Mouse (Mus musculus) heart, embryonic 14.5 days (tissue): ENCODE results near the gene Tlx1. TPM values are rescaled to one million over a fixed set of nuclear protein-coding genes. Genes with fewer than 3 reads are reported as not detected.

ENCODE experiments used
- ATAC-seq: fragments of 200-750 bp; cut with Nextera tagmentation; 2 replicates; pipeline ENCODE4 v1.8.0; 2017; ENCODE audit warnings: low read depth, moderate TSS enrichment; ENCODE audit not compliant: insufficient number of reproducible peaks, insufficient read depth, low FRiP score
- H3K27ac ChIP-seq, 2 experiments: fragments of 200-500 bp in 1 of 2; fragments of 300-500 bp in 1 of 2; sonication (generic) in 1 of 2; replicated peaks in 1 of 2; 2 replicates each; pipeline ENCODE4 v1.5.1; 2012 to 2014; ENCODE audit warnings: low read depth in 2 of 2, low read length in 2 of 2, control low read depth in 1 of 2, mild to moderate bottlenecking in 1 of 2, mixed read lengths in 1 of 2; ENCODE audit not compliant: control insufficient read depth in 1 of 2, insufficient read depth in 1 of 2
- H3K27me3 ChIP-seq: fragments of 300-500 bp; sonication (generic); 2 replicates; pipeline ENCODE4 v1.6.1; 2014; ENCODE audit warnings: mild to moderate bottlenecking, low read length, control low read depth; ENCODE audit not compliant: control insufficient read depth, insufficient read depth
- H3K36me3 ChIP-seq: fragments of 300-500 bp; sonication (generic); 2 replicates; pipeline ENCODE4 v1.6.1; 2014; ENCODE audit warnings: mild to moderate bottlenecking, control low read depth, low read length, mixed read lengths; ENCODE audit not compliant: control insufficient read depth, insufficient read depth
- H3K4me1 ChIP-seq, 2 experiments: fragments of 200-500 bp in 1 of 2; fragments of 300-500 bp in 1 of 2; sonication (generic) in 1 of 2; 2 replicates each; pipeline ENCODE4 v1.6.1; 2012 to 2014; ENCODE audit warnings: low read length in 2 of 2, control low read depth in 1 of 2, mixed read lengths in 1 of 2; ENCODE audit not compliant: control insufficient read depth in 2 of 2, insufficient read depth in 2 of 2
- H3K4me2 ChIP-seq: fragments of 300-500 bp; sonication (generic); 2 replicates; pipeline ENCODE4 v1.6.1; 2014; ENCODE audit warnings: mild to moderate bottlenecking, low read length
- H3K4me3 ChIP-seq, 2 experiments: fragments of 200-500 bp in 1 of 2; fragments of 300-500 bp in 1 of 2; sonication (generic) in 1 of 2; 2 replicates each; pipeline ENCODE4 v1.5.1; 2012 to 2014; ENCODE audit warnings: low read length in 2 of 2, mild to moderate bottlenecking in 2 of 2, control low read depth in 1 of 2, low read depth in 1 of 2, moderate library complexity in 1 of 2; ENCODE audit not compliant: control insufficient read depth in 1 of 2, insufficient read depth in 1 of 2
- H3K9ac ChIP-seq: fragments of 300-500 bp; sonication (generic); 2 replicates; pipeline ENCODE4 v1.6.1; 2014; ENCODE audit warnings: mild to moderate bottlenecking, low read length
- H3K9me3 ChIP-seq: fragments of 300-500 bp; sonication (generic); 2 replicates; pipeline ENCODE4 v1.6.1; 2016; ENCODE audit warnings: low read length, control low read depth; ENCODE audit not compliant: control insufficient read depth
- WGBS: fragments of 180-500 bp; shearing (Covaris S2); extraction: QIAGEN DNeasy Blood & Tissue Kit; methylation state at CpG from one replicate; pipeline ENCODE4 v1.1.7; 2014; 5-methylcytosine and 5-hydroxymethylcytosine counted together
- polyA plus RNA-seq: library from polyadenylated mRNA; unstranded; fragments of >200 nt; fragmentation: Nextera tagmentation; extraction: Ambion mirVana; gene quantifications from 2 replicates; pipeline ENCODE4 v1.2.1, GENCODE M21; 2014

The Tlx1 gene
- polyA plus RNA-seq, 1 experiment from 2014 or later: 0.22 TPM

DNA sequence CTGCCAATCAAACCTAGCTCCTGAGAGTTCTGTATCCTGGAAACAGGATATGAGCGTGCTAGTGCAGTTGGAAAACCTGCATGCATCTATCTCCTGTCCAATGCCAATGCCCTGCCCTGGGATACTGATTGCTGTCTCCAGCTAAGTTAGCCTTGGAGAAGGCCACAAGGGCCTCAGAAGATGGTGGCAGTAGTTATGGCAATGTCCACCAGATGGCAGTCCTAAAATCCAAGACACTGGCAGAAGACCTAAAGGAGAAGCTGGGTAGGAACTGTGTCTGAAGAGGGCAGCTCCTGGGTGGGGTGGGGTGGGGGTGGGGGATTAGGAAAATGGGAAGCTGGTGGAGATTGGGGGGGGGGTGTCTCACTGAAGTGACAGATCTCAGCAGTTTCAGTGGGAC is 33.7 kb upstream of the Tlx1 start:
- Histone ChIP-seq H3K27me3 (peaks cover 6% of the 10 kb centered on the region; the same call in 1 of the 2 replicates), H3K9ac (no peak overlapping the region), H3K4me3 (no peak overlapping the region), H3K27ac (no peak overlapping the region), H3K9me3 (no peaks in the 10 kb centered on the region), H3K4me1 (no peaks in the 10 kb centered on the region), H3K4me2 (no peak overlapping the region), H3K36me3 (no peaks in the 10 kb centered on the region)
- no peak for ATAC-seq
- 52% methylated on average over 1 of the region's 1 CpGs for WGBS

- no peak for ATAC-seq
- WGBS: 42% methylated on average over 14 of the region's 14 CpGs
- Histone ChIP-seq H3K4me3 (no peak overlapping the region), H3K9me3 (no peaks in the 10 kb centered on the region), H3K27me3 (peaks cover 44% of the 10 kb centered on the region), H3K9ac (no peak overlapping the region), H3K27ac (no peak overlapping the region), H3K36me3 (no peaks in the 10 kb centered on the region), H3K4me2 (no peak overlapping the region), H3K4me1 (no peaks in the 10 kb centered on the region)
Measured at GRCm38 (mm10) chr19:45131966-45132628, 18.4 kb upstream of the Tlx1 start.

GRCm38 (mm10) chr19:45142531-45142930 is 7.9 kb upstream of the Tlx1 start:
- no peak overlapping the region for H3K27ac ChIP-seq
- 16% methylated on average over 3 of the region's 3 CpGs for WGBS
- H3K4me1 ChIP-seq: peaks cover 0 to 2% of the 10 kb centered on the region in 2 experiments; a peak in 1 of 4 replicates
- H3K9ac ChIP-seq: no peak overlapping the region
- H3K27me3 ChIP-seq: peaks cover 94% of the 10 kb centered on the region
- ATAC-seq: no peak
- H3K36me3 ChIP-seq: no peaks in the 10 kb centered on the region
- H3K4me2 ChIP-seq: no peak overlapping the region
- no peaks in the 10 kb centered on the region for H3K9me3 ChIP-seq
- no peak overlapping the region for H3K4me3 ChIP-seq

DNA sequence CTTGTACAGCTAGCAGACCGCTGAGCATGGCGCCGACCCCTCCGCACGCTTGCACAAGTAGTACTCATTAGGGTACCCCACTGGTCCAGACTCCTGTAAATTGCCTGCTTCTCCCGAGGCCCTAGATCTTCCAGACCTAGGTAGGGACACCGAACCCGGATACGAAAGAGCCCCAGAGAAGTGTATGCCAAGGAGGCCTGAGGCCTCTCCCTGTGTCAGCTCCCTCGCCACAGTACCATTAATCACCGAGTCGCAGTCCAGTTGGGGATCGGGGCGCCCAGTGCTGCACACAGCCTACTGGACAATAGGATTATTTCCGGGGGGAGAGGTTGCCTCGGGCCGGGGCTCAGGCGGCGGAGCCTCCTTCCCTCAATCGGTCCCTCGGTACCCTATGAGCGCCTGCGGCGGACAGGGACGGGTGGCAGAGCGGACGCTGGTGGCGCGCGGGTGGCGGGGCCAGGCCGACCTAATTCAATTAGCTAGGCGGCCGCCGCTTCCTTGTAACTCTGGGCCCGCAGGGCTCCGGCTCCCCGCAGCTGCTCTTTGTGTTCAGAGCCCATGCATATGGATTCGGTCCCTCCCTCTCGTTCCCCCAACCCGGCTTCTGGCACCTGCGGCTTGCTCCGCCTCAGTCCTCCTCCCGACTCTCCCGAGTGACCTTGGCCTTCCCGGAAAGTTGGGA is 7.1 kb upstream of the Tlx1 start:
- Histone ChIP-seq H3K9me3 (peaks cover 7% of the 10 kb centered on the region; the same call in 1 of the 2 replicates), H3K4me3 (peak overlapping the region in 1 of 2 experiments; percentile 16; a peak in 2 of 4 replicates), H3K27me3 (peaks cover 99% of the 10 kb centered on the region), H3K4me1 (peaks cover 0 to 2% of the 10 kb centered on the region in 2 experiments; a peak in 1 of 4 replicates), H3K36me3 (no peaks in the 10 kb centered on the region), H3K27ac (no peak overlapping the region), H3K4me2 (peak overlapping the region; percentile 48), H3K9ac (no peak overlapping the region)
- 3% methylated on average over 46 of the region's 46 CpGs for WGBS
- no peak for ATAC-seq

- H3K27ac ChIP-seq: no peak overlapping the region
- peaks cover 98% of the 10 kb centered on the region for H3K27me3 ChIP-seq
- no peak overlapping the region for H3K4me3 ChIP-seq
- 6% methylated on average over 4 of the region's 4 CpGs for WGBS
- no peaks in the 10 kb centered on the region for H3K36me3 ChIP-seq
- H3K9ac ChIP-seq: no peak overlapping the region
- no peak overlapping the region for H3K4me2 ChIP-seq
- peaks cover 3 to 8% of the 10 kb centered on the region in 2 experiments; a peak in 3 of 4 replicates for H3K4me1 ChIP-seq
- ATAC-seq: no peak
- peaks cover 7% of the 10 kb centered on the region; the same call in 1 of the 2 replicates for H3K9me3 ChIP-seq
Measured at GRCm38 (mm10) chr19:45147071-45147470, 3.4 kb upstream of the Tlx1 start.

DNA sequence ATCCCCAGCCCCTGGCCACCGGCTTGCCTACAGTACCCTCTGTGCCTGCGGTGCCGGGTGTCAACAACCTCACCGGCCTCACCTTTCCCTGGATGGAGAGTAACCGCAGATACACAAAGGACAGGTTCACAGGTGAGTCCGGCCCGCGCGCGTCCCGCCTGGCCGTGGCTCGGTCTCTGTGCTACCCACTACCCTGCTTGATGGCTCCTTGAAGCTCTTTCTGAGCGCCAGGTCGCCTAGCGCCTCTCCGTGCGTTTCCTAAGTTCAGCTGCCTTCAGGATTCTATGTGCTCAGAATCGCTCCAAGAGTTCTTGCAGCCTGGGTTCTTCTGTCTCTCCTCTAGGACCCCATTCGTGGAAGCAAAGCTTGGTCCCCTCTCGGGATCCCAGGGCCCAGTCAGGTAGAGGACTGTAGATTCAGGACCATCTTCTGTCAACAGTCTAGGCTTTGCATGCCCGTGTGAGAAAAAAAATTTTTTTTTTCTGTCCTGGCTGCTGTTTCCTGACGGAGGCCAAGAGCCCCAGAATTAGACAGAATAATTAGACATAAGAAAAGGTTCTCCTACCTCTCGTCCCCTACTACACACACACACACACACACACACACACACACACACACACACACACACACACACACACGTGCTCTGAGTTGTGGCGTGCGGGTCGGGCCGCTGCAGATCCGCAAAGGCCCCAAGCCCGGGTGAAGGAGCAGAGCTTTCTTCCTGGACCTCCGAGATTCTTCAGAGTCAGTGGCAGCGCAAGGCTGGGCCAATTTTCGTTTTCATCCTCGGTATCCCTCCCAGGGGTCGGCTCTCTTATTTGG is 1.1 kb downstream of the Tlx1 start:
- Histone ChIP-seq H3K36me3 (no peaks in the 10 kb centered on the region), H3K9ac (no peak overlapping the region), H3K9me3 (peaks cover 7% of the 10 kb centered on the region; the same call in 1 of the 2 replicates), H3K27me3 (peaks cover 97% of the 10 kb centered on the region), H3K4me2 (peak overlapping the region; percentile 63), H3K4me1 (peaks cover 2 to 8% of the 10 kb centered on the region in 2 experiments; a peak in 3 of 4 replicates), H3K27ac (no peak overlapping the region), H3K4me3 (peak overlapping the region; percentile 7 to 29; a peak in 3 of 4 replicates)
- WGBS: 7% methylated on average over 35 of the region's 36 CpGs
- ATAC-seq: no peak

- ATAC-seq: no peak
- no peak overlapping the region for H3K4me3 ChIP-seq
Measured at GRCm38 (mm10) chr19:45152183-45152650, 1.7 kb downstream of the Tlx1 start.

More at GRCm38 (mm10) chr19:45152183-45152650, 1.7 kb downstream of the Tlx1 start:
- Histone ChIP-seq H3K27ac (no peak overlapping the region), H3K4me2 (no peak overlapping the region), H3K9me3 (peaks cover 7% of the 10 kb centered on the region; the same call in 1 of the 2 replicates), H3K27me3 (peaks cover 97% of the 10 kb centered on the region), H3K4me1 (peaks cover 2 to 8% of the 10 kb centered on the region in 2 experiments; a peak in 3 of 4 replicates), H3K9ac (no peak overlapping the region), H3K36me3 (no peaks in the 10 kb centered on the region)
- WGBS: 24% methylated on average over 8 of the region's 8 CpGs
